Mouse (Mus musculus): ENCODE measurements around the gene Pdlim5. TPM values are rescaled to one million over a fixed set of nuclear protein-coding genes. Genes with fewer than 3 reads are reported as not detected.

Gene Pdlim5
- total RNA-seq, 2 experiments from 2014 or later, result 4.4 to 6.5 TPM

DNA sequence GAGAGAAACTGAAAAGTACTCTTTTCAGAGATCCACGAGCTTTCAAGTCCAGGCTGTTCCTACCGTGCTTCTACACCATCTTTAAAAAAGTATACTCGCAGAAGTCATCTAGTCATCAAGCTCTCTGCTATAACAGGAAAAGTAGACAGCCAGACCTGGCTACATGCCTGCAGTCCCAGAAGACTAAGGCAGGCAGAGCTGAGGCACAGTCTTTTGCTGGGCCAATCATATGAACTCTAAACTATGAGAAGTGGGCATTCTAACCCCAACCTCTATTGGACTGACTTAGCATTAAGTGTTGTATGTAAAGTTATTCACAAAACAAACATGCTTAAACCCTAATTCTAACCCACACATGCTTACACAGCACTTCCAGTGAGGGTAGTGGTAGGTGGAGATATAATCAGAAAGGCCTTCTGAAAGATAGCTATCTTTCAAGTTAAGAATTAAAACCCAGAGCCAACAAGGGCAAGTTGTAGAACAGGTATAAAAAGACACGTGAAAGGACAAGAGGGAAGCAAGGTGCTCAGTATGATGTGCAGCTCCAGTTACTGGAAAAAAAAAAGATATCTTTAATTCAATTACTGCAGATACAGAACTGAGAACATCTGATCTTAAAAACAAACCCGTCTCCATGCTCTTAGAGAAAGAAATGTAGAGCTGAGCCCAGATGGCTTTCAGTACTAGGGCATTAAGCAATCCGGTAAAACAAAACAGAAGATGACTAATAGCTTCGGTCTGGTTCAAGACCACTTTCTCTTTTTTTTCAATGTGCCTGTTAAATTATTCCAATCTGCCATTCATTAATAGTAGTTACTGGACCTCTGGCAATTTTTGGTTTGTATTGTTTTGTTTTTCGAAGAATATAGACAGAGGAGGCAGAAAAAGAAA lies 50.0 kb downstream of the Pdlim5 start:
- no peak for ATAC-seq (replicated peaks; ENCODE audit: low FRiP score, poor library complexity, severe bottlenecking)

DNA sequence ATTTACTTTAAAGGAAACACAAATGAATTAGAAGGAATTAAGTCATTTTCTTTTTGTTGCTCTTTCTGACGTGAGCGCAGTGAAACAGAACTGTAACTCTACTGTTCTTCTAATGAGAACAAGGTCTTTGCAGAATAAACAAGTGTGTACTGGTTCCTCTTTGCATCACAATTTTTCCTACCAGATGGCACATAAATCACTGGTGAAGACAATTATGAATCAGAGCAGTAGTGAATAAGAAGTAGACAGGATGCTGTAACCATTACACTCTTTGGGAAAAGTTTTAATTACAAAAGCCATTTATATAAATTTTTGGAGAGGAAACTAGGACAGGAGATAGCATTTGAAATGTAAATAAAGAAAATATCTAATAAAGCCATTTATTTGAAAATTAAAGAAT lies 51.7 kb downstream of the Pdlim5 start:
- no peak for ATAC-seq (replicated peaks; ENCODE audit: low FRiP score, poor library complexity, severe bottlenecking)

DNA sequence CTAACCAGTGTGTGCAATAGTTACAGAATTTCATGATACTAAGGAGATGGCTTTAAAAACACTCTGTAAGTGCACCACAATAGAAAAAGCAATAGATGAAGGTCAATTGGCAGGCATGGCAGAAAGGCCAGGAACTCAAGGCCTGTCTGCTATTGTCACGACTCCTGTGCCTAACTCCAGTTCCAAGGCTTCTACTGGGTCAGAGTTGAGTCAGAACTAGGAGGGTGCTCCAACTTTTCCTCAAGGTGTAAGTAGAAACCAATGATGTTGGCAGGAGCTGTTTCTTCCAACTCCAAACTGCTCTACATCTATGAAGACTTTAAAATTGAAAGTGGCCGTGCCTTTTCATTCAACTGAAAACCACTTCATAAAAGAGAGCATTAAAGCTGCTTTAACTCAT lies 54.8 kb downstream of the Pdlim5 start:
- ATAC-seq (replicated peaks; ENCODE audit: low FRiP score, poor library complexity, severe bottlenecking), result no peak

DNA sequence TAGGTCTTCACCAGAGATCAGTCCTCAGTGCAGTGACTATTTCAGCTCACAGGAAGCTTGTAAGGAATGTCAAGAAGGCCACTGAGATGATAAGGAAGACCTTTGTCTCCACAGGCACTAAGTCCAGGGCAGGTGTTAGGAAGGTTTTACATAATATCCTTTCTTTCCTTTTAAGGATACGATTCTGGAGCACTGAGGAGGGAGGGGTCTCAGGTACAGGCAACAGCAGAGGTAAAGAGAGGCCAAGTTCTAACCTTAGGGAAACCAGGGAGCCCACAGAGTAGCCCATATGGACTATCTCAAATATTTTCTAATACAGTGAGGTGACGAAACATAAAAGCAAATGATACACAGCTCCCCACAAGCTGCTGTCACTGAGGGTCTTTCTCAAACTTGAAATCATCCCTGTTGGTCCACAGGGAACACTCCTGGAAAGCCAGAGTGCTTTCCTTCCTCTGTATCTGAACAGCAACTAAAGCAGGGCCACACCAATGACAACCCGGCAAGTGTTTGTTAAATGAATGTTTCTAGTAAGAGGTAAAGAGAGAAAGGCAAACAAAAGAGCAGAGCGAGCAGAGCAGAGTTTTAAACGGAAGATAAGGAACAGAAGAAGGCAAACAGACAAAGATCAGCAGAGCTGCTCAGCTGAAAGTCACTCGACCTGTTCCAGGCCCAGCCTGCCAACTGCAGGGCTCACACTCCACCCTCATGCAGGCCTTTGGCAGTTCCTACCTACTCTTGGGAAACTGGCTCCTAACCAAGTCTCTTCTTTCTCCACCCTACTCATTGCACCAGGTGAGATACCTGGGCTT lies 55.9 kb downstream of the Pdlim5 start:
- ATAC-seq (replicated peaks; ENCODE audit: low FRiP score, poor library complexity, severe bottlenecking), result no peak

DNA sequence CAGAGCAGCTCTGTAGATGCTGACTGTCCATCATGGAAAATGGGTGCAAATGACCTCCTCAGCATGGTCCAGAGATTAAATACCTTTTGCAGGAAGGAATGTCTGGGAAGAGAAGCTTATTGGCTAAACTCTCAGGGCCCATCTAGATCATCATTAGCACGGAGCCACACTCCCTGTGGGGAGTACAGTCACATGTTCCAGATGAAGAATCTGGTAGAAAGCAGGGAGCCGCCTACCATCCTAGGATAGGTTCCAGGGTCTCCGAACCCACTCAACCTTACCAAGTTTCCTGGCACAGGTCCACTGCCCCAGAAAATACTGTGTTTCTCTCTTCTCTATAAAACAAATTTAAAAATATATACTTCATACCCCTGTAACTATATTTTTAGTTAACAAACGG lies 57.4 kb downstream of the Pdlim5 start:
- no peak for ATAC-seq (replicated peaks; ENCODE audit: low FRiP score, poor library complexity, severe bottlenecking)

DNA sequence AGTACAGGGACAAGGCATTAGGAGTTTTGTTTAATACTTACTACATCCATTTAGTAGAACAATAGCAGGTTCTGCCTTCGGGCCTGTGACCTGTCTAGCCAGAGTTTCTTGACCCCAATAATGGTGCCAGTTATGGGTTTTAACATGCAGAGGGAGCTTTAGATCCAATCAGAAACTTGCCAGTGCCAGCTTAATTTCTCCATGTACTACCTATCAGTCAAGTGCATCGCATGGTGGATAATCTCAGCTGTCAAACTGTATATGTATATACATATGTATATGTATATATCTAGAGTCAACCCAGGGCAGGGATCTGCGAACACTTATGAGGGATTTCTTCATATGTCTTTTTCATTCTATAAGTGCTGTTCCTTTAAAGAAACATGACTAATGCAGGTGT lies 61.0 kb downstream of the Pdlim5 start:
- ATAC-seq (replicated peaks; ENCODE audit: low FRiP score, poor library complexity, severe bottlenecking), result no peak

DNA sequence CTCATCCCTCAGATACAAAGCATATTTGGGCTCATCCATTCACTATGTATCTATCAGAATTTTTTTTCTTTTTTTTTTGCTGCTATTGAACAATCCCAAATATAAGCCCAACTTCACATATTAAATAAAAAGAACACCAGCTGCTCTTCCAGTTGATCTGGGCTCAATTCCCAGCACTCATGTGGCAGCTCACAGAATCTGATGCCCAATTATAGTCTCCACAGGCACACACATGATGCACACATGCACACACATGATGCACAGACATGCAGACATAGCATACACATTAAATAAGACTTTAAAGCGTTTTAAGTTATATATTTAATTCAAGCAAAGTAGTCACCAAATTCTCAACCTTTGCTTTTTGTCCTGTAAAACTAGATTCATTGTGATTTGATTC lies 62.0 kb downstream of the Pdlim5 start:
- ATAC-seq (replicated peaks; ENCODE audit: low FRiP score, poor library complexity, severe bottlenecking), result no peak

DNA sequence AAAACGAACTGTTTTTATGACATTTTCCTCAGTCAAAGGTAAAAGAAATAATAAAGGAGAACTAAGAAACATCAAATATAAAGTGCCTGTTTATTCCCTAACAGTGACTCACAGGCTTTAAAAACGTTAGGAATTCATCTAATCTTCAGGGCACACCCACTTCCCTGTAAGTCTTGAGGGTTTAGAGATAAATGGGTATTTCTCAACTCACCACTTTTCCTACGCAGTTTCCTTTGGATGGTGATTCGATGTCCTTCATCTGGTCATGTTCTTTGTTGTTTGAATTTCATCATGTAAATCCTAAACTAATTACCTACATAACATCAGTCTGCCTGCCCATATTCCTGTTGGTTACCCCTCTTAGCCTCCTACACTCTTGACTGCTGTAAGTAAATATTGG lies 62.8 kb downstream of the Pdlim5 start:
- ATAC-seq (replicated peaks; ENCODE audit: low FRiP score, poor library complexity, severe bottlenecking), result no peak

DNA sequence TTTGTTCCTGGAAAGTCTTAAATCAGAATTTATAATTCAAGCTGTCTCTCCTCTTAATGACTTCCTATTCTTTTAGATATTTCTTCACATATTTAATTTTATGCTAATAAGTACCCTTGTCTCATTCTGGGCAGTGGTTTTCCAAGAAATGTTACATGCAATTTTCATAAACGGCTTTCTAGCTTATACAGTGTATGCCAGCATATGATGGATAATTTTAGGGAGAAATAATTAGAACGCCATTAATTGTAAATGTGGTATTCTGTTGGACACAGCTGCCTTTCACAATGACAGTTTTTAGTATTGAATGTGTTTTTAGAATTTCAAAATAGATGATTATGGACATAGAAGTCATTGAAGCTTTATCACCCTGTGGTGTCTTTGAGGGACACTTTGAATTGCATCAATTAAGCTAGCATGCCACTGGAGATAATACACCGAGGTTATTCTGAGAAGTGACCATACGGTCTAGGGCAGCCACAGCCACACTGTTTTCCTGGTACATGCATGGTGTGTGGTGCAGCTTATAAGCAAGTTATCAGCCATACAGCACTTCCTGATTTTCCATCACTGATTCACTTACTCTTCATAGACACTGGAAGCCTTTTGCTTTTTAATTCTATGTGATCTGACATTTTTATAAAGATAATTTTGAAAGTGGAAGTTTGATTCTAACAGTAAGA lies 63.5 kb downstream of the Pdlim5 start:
- ATAC-seq (replicated peaks; ENCODE audit: low FRiP score, poor library complexity, severe bottlenecking), result no peak

DNA sequence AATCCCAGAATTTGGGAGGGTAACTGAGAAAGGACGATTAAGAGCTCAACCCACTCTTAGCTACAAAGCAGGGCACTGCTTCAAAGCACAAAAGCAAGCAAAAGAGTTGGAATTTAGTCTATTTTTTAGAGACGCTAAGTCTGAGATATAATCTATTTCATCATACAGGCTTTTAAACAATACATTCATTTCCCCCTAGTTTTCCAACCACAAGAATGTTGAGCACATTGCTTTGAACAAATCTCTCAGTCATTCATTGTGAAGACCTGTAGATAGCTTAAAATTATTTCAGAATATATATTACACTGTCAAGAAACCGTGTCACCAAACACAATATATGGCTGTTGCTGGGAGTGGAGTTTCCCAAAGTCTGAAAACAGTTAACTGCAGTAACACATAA lies 65.1 kb downstream of the Pdlim5 start:
- no peak for ATAC-seq (replicated peaks; ENCODE audit: low FRiP score, poor library complexity, severe bottlenecking)

DNA sequence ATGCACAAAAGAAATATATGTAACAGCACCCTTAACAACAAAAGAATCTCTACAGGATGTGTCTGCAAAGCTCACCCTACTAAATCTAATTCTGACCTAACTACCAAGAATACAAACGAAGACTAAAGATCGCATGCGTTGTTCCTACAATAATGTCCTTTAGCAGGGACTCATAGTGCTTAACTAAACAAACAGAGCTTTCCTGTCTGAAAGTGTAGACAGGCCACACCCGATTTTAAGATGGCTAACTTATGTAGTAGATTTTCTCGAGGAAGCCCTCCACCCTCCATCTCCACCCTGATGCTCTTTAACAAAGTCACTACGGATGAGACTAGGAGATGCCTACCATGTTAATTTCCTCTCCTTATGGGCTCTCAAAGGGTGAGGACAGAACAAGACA lies 71.9 kb downstream of the Pdlim5 start:
- ATAC-seq (replicated peaks; ENCODE audit: low FRiP score, poor library complexity, severe bottlenecking), result no peak

DNA sequence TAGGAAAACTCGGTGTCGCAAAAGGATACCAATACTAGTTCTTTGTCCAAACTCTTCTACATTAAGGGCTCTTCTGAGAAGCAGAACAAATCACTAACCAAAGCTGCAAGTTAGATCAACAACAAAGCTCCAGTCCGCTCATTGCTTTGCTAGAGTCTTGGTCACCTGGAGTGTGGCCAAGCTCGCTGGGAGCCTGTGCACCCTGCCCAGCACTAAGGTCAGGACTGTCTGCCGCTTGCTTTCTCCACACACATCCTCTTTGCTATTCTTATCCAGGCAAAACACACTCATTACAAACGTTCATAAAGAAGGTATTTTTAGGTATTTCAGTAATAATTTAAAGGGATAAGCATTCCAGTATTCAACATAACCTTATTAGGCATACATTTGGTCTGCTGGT lies 73.6 kb downstream of the Pdlim5 start:
- ATAC-seq (replicated peaks; ENCODE audit: low FRiP score, poor library complexity, severe bottlenecking), result no peak

DNA sequence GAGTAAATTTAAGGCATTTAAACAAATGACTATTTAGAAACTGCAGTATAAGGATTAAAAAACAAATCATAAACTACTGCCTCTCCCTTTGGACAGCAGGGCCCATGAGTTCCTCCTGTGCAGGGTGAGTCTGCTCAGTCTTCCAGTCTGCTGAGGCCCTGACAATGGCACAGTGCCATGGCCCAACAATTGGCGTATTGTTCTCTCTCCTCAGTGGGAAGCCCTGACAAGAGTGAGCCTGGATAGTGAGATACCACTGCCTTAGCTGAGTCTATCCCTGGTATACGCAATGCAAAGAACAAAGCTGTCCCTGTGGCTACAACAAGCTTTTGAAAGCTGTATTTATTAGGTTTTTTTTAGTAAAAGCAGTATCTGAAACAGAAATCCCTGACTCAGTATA lies 77.3 kb downstream of the Pdlim5 start:
- ATAC-seq (replicated peaks; ENCODE audit: low FRiP score, poor library complexity, severe bottlenecking), result no peak

DNA sequence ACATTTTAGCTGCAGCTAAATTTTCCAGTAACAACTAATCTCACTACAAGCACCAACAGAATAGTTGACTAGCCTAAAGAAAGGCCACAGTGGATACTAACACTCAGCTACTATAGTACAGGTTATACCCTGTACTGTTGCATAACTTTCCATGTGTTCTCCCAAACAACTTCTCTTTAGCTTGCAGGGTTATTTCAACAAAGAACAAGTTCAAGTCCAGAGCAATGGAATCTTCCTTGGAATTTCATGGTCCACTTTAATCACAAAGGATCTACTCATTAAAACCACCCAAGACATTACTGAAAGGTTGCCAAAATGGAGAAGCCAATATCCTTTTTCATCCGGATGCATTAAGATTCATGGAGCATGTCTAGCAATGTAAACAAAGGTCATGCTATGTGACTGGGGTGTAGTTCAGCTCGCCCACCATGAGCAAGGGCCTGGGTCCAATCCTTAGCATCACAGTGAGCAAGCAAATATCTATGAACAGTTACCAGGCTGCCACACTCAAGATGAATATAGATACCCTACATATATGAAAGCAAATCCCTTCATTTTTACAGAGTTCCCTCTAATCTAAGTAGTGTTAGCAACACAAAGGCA lies 79.3 kb downstream of the Pdlim5 start:
- no peak for ATAC-seq (replicated peaks; ENCODE audit: low FRiP score, poor library complexity, severe bottlenecking)

DNA sequence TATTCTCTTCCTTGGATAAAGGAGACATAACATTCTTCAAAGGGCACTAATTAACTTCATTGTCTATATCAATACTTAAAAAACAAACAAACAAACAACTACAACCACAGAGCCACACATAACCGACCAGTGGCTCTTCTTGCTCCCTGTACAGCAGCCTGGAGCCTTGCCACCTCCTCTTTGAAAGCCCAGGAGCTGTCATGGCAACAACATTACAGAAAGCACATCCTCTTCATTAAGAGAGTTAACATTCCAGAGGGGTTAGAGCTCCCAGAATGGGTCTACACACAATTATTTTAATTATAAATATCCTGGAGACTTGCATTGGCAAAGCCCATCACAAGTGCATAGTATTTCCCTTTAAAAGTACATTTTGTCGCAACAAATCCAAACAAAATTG lies 84.4 kb downstream of the Pdlim5 start:
- no peak for ATAC-seq (replicated peaks; ENCODE audit: low FRiP score, poor library complexity, severe bottlenecking)

DNA sequence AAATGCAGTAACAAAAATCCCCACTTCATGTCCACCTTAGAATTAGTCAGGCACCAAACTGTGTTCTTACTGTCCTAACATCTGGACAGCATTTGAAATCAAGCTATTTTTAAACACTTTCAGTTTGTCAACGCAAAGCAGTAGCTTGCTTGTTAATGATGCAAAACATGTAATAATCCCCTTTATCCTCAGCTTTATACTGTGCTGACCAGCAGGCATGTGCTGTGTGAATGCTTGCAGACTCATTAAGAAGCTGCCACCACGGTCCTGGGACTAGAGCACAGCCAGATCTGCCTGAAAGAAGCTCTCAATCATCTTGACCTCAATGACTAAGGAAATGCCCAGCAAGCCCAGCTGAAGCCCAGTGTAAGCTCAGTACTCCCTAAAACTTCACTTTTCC lies 85.0 kb downstream of the Pdlim5 start:
- ATAC-seq (replicated peaks; ENCODE audit: low FRiP score, poor library complexity, severe bottlenecking), result no peak

DNA sequence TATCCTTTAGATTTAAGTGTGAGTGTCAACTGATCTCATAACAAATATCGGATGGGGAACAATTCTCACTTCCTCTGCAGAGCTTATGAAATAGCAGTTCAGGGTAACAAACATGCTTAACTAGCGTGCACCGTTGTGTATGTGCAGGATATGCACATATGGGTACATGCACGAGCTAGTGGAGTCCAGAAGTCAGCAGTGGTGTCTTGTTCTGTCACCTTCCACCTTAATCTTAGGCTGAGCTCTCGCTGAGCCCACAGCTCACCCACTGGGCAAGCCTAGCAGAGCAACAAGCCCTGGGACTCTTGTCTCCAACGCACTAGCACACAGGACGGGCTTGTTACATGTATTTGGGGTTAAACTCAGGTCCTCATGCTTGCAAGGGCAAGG lies 100.2 kb downstream of the Pdlim5 start:
- ATAC-seq (replicated peaks; ENCODE audit: low FRiP score, poor library complexity, severe bottlenecking), result no peak

DNA sequence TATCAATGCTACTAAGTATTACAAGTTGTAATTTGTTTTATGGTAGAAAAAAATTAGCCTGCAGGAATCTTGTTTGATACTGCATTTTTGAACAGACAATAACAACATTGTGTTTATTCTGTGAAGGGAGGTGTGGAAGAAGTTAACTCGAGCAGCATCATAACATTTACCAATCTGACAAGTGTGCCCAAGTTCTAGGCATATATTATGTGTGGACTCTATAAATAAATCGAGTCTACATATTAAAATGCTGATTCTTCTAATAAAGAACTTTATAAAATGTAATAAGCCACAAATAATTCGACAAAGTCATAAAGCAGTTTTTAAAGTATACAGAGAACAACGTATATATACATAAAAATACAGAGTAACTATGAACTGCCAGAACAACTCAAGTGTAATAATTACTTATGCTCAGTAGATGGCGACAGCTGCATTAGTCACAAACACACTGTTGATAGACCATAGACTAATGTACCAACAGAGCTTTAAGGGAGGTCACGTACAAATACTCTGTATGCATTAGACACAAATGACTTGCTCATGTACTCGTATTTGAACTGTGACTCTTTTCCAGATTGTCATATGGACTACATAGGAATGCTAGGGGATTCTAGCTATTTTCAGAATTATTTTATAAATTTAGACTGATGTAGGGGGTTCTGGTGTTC lies 100.7 kb downstream of the Pdlim5 start:
- ATAC-seq (replicated peaks; ENCODE audit: low FRiP score, poor library complexity, severe bottlenecking), result no peak

DNA sequence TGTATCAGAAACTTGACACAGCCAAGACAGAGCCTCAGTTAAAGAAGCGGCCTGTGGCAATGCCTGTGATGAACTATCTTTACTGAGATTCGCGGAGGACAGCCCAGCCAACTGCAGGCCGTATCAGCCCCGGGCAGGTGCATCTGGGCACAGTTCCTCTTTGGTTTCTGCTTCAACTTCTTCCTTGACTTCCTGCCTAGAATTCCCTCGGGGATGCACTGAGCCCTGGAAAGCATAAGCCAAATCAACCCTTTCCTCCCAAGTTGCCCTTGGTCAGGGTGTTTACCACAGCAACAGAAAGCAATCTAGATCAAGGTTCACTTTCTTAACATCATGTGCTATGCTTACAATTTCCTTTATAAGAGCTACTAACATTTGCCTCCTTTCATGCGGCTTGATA lies 101.9 kb downstream of the Pdlim5 start:
- ATAC-seq (replicated peaks; ENCODE audit: low FRiP score, poor library complexity, severe bottlenecking), result no peak

DNA sequence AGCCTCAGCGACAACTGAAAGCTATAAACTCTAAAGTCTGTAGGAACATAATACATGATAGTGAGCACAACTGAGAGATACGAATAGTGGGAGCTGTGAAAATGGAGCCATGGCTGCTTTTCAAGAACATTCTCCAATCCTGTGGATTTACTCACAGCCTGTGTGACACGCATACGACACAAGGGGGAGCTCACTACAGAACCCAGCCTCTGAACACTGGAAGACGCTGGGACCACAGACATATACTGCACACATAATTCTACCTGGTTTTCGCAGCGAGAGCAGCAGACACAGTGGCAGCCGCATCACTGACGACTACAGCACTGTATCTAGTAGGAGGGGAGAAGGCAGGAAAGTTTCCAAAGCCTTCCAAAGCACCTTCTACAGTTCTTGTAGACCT lies 112.8 kb downstream of the Pdlim5 start:
- peak; percentile 90 for ATAC-seq (replicated peaks; ENCODE audit: low FRiP score, poor library complexity, severe bottlenecking)
